Comparison of ENCODE assay signal across 9 mouse cellular contexts in the genomic region with DNA sequence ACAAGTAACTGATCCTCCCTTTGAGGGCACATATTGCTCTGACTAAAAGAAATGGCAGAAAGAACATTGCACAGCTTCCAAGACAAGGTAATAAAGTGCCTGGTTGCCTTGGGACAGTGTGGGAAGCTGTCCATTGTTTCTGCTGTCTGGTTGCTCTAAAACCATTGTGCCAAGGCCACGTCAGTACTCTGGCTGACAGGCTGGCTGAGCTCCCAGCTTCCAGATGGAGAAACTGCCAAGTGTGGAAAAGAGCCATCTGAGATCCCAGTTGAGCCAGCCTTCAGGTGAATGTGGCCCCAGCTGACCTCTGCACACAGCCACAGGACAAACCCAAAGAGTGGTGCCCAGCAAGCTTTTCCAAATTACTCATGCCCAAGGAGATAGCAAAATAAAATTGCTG.
DNase-seq lines count a peak whose midpoint lies in the region; ATAC-seq lines count a peak whose summit lies in the region.
"Had no signal": no experiment of that assay in that cellular context is flagged by ENCODE, and none has a peak within 500 bp of the region (broad histone marks: within the 10 kb centered on the region; RNA-seq: fewer than 3 reads in every experiment).

No protein-coding gene starts in this region.

- no peaks in the 10 kb centered on the region for H3K36me3 ChIP-seq in kidney, embryonic 15.5 days
- H3K36me3 ChIP-seq in liver, embryonic 12.5 days = no peaks in the 10 kb centered on the region
- H3K36me3 ChIP-seq: limb, embryonic 13.5 days had no signal

- DNase-seq in kidney, adult 18-20 months = peak; percentile 38
- DNase-seq in adrenal gland, postnatal 36 days = peak; percentile 72 to 79
- peak; percentile 65 to 85 for DNase-seq in frontal cortex, adult 2 months (ENCODE audit: extremely low spot score in 1 of 2, low spot score in 1 of 2)
- peak; percentile 64 for DNase-seq in kidney, adult 9 months
- peak; percentile 33 for DNase-seq in lung, postnatal 25 days (ENCODE audit: low spot score)
- DNase-seq in thymus, postnatal 4 days = no peak

- H3K4me2 ChIP-seq in kidney, embryonic 15.5 days = no peak overlapping the region
- no peak overlapping the region for H3K4me2 ChIP-seq in liver, embryonic 12.5 days
- H3K4me2 ChIP-seq: limb, embryonic 13.5 days had no signal

- no peaks in the 10 kb centered on the region for H3K9me3 ChIP-seq in kidney, embryonic 15.5 days (replicated peaks)
- H3K9me3 ChIP-seq in liver, embryonic 12.5 days (replicated peaks) = no peaks in the 10 kb centered on the region
- H3K9me3 ChIP-seq: limb, embryonic 13.5 days had no signal

- 73% methylated on average over 1 of the region's 1 CpGs for WGBS in kidney, embryonic 15.5 days
- 57% methylated on average over 1 of the region's 1 CpGs for WGBS in liver, embryonic 12.5 days (ENCODE audit: insufficient replicate concordance)

- H3K27ac ChIP-seq in kidney, embryonic 15.5 days = no peak overlapping the region
- no peak overlapping the region for H3K27ac ChIP-seq in liver, embryonic 12.5 days
- H3K27ac ChIP-seq: limb, embryonic 13.5 days had no signal

- no peak overlapping the region for H3K4me3 ChIP-seq in kidney, embryonic 15.5 days (replicated peaks)
- H3K4me3 ChIP-seq in liver, embryonic 12.5 days = no peak overlapping the region
- H3K4me3 ChIP-seq: limb, embryonic 13.5 days had no signal

- ATAC-seq in kidney, embryonic 15.5 days (replicated peaks; ENCODE audit: low FRiP score) = no peak
- no peak for ATAC-seq in liver, embryonic 12.5 days

- H3K9ac ChIP-seq in kidney, embryonic 15.5 days = no peak overlapping the region
- H3K9ac ChIP-seq in liver, embryonic 12.5 days = no peak overlapping the region
- H3K9ac ChIP-seq: limb, embryonic 13.5 days had no signal

- H3K27me3 ChIP-seq in kidney, embryonic 15.5 days = no peaks in the 10 kb centered on the region
- H3K27me3 ChIP-seq in liver, embryonic 12.5 days (replicated peaks) = no peaks in the 10 kb centered on the region
- H3K27me3 ChIP-seq: limb, embryonic 13.5 days had no signal

- H3K4me1 ChIP-seq in kidney, embryonic 15.5 days = no peaks in the 10 kb centered on the region
- no peaks in the 10 kb centered on the region for H3K4me1 ChIP-seq in liver, embryonic 12.5 days
- H3K4me1 ChIP-seq: limb, embryonic 13.5 days had no signal
